Mouse (Mus musculus) embryo, embryonic 10.5 days (tissue): ENCODE data around the gene Onecut1.

Experiments
- DNase-seq: peaks from one replicate; pipeline ENCODE4 v3.0.0-alpha.2; 2015; ENCODE audit warnings: low spot score

Onecut1 gene

GRCm38 (mm10) chr9:74861561-74861980 is at the start of gene Onecut1:
Onecut1 (plus strand) TSS chr9:74861921.
- DNase-seq, result peak; percentile 82

GRCm38 (mm10) chr9:74819736-74820511 is 41.8 kb upstream of the Onecut1 start:
- DNase-seq, result peak; percentile 19

- no peak for DNase-seq
These were observed 36.6 kb upstream of the Onecut1 start for GRCm38 (mm10) chr9:74825102-74825501.

GRCm38 (mm10) chr9:74829206-74829605 is 32.5 kb upstream of the Onecut1 start:
- no peak for DNase-seq

GRCm38 (mm10) chr9:74842890-74843289 is 18.8 kb upstream of the Onecut1 start:
- no peak for DNase-seq

- DNase-seq, result peak; percentile 54
These were observed 14.6 kb upstream of the Onecut1 start for GRCm38 (mm10) chr9:74846867-74847830.

GRCm38 (mm10) chr9:74848411-74849194 is 13.1 kb upstream of the Onecut1 start:
- peak; percentile 71 for DNase-seq

GRCm38 (mm10) chr9:74849195-74849978 is 12.3 kb upstream of the Onecut1 start:
- peak; percentile 46 for DNase-seq

GRCm38 (mm10) chr9:74849979-74850780 is 11.5 kb upstream of the Onecut1 start:
- peak; percentile 62 for DNase-seq

- DNase-seq, result peak; percentile 31
These were observed 11.0 kb upstream of the Onecut1 start for GRCm38 (mm10) chr9:74850781-74851145.

- no peak for DNase-seq
These were observed 10.1 kb upstream of the Onecut1 start for GRCm38 (mm10) chr9:74851601-74852000.

- DNase-seq, result peak; percentile 50
These were observed 9.4 kb upstream of the Onecut1 start for GRCm38 (mm10) chr9:74852361-74852760.

GRCm38 (mm10) chr9:74853191-74854072 is 8.3 kb upstream of the Onecut1 start:
- DNase-seq, result peak; percentile 21

GRCm38 (mm10) chr9:74854073-74854591 is 7.6 kb upstream of the Onecut1 start:
- peak; percentile 67 for DNase-seq

GRCm38 (mm10) chr9:74855446-74855845 is 6.3 kb upstream of the Onecut1 start:
- peak; percentile 33 for DNase-seq

GRCm38 (mm10) chr9:74856578-74857507 is 4.9 kb upstream of the Onecut1 start:
- DNase-seq, result peak; percentile 75

GRCm38 (mm10) chr9:74857508-74857840 is 4.2 kb upstream of the Onecut1 start:
- DNase-seq, result no peak

- peak; percentile 36 for DNase-seq
These were observed 3.6 kb upstream of the Onecut1 start for GRCm38 (mm10) chr9:74858111-74858510.
